Mouse (Mus musculus) liver, embryonic 16.5 days (tissue): ENCODE data around the gene Dgkq. TPM values are rescaled to one million over a fixed set of nuclear protein-coding genes. Genes with fewer than 3 reads are reported as not detected.
A peak's percentile ranks its signal among the peaks of the same experiment; 100 is the strongest.

Source experiments
- ATAC-seq: fragments of 200-750 bp; cut with Nextera tagmentation; 2 replicates; pipeline ENCODE4 v1.8.0; 2017; ENCODE audit warnings: low read depth, mild to moderate bottlenecking, moderate number of reproducible peaks, moderate library complexity
- H3K27ac ChIP-seq: fragments of 300-500 bp; sonication (generic); 2 replicates; pipeline ENCODE4 v1.5.1; 2014; ENCODE audit warnings: mild to moderate bottlenecking, low read length
- H3K27me3 ChIP-seq: fragments of 300-500 bp; sonication (generic); 2 replicates; pipeline ENCODE4 v1.6.1; 2014; ENCODE audit warnings: low read depth, low read length, mixed read lengths; ENCODE audit not compliant: control insufficient read depth, insufficient read depth
- H3K36me3 ChIP-seq: fragments of 300-500 bp; sonication (generic); 2 replicates; pipeline ENCODE4 v1.6.1; 2014; ENCODE audit warnings: mild to moderate bottlenecking; ENCODE audit not compliant: control insufficient read depth, insufficient read depth
- H3K4me1 ChIP-seq: fragments of 300-500 bp; sonication (generic); 2 replicates; pipeline ENCODE4 v1.6.1; 2014; ENCODE audit warnings: low read depth, low read length, mixed read lengths; ENCODE audit not compliant: control insufficient read depth
- H3K4me2 ChIP-seq: fragments of 300-500 bp; sonication (generic); 2 replicates; pipeline ENCODE4 v1.6.1; 2014; ENCODE audit warnings: low read depth, low read length, mixed read lengths
- H3K4me3 ChIP-seq: fragments of 300-500 bp; sonication (generic); 2 replicates; pipeline ENCODE4 v1.5.1; 2014; ENCODE audit warnings: low read depth, mild to moderate bottlenecking, low read length
- H3K9ac ChIP-seq: fragments of 300-500 bp; sonication (generic); 2 replicates; pipeline ENCODE4 v1.6.1; 2014; ENCODE audit warnings: low read depth, low read length
- H3K9me3 ChIP-seq: fragments of 300-500 bp; sonication (generic); replicated peaks from 2 replicates; pipeline ENCODE4 v1.6.1; 2016; ENCODE audit warnings: low read length; ENCODE audit not compliant: control insufficient read depth
- WGBS: fragments of 180-500 bp; shearing (Covaris S2); extraction: QIAGEN DNeasy Blood & Tissue Kit; methylation state at CpG from one replicate; pipeline ENCODE4 v1.1.7; 2014; ENCODE audit not compliant: insufficient replicate concordance; 5-methylcytosine and 5-hydroxymethylcytosine counted together
- polyA plus RNA-seq: library from polyadenylated mRNA; unstranded; fragments of >200 nt; fragmentation: Nextera tagmentation; extraction: Ambion mirVana; gene quantifications from 2 replicates; pipeline ENCODE4 v1.2.1, GENCODE M21; 2015

The Dgkq gene
- polyA plus RNA-seq, 1 experiment from 2014 or later: 3.4 TPM

GRCm38 (mm10) chr5:108651823-108652222 lies 17.6 kb downstream of the Dgkq start:
- Histone ChIP-seq H3K36me3 (peaks cover 21% of the 10 kb centered on the region), H3K27ac (no peak overlapping the region), H3K9me3 (no peaks in the 10 kb centered on the region), H3K9ac (no peak overlapping the region), H3K4me3 (no peak overlapping the region), H3K4me2 (no peak overlapping the region), H3K4me1 (no peaks in the 10 kb centered on the region), H3K27me3 (no peaks in the 10 kb centered on the region)
- peak; percentile 64 for ATAC-seq
- WGBS: 55% methylated on average over 1 of the region's 1 CpGs

GRCm38 (mm10) chr5:108651136-108651720 lies 18.2 kb downstream of the Dgkq start:
- H3K4me1 ChIP-seq: no peaks in the 10 kb centered on the region
- no peak overlapping the region for H3K4me2 ChIP-seq
- no peaks in the 10 kb centered on the region for H3K27me3 ChIP-seq
- H3K36me3 ChIP-seq: peaks cover 21% of the 10 kb centered on the region
- WGBS: 70% methylated on average over 5 of the region's 5 CpGs
- no peak overlapping the region for H3K9ac ChIP-seq
- no peak for ATAC-seq
- H3K9me3 ChIP-seq: no peaks in the 10 kb centered on the region
- no peak overlapping the region for H3K27ac ChIP-seq
- no peak overlapping the region for H3K4me3 ChIP-seq

- Histone ChIP-seq H3K4me3 (no peak overlapping the region), H3K4me2 (no peak overlapping the region), H3K4me1 (no peaks in the 10 kb centered on the region), H3K27ac (no peak overlapping the region), H3K9ac (no peak overlapping the region), H3K9me3 (no peaks in the 10 kb centered on the region), H3K36me3 (peaks cover 22% of the 10 kb centered on the region), H3K27me3 (no peaks in the 10 kb centered on the region)
- ATAC-seq: no peak
- WGBS: 74% methylated on average over 7 of the region's 7 CpGs
Observed at GRCm38 (mm10) chr5:108650341-108650740, 19.1 kb downstream of the Dgkq start.

GRCm38 (mm10) chr5:108648937-108649576 lies 20.4 kb downstream of the Dgkq start:
- Histone ChIP-seq H3K4me2 (no peak overlapping the region), H3K36me3 (peaks cover 15% of the 10 kb centered on the region), H3K27me3 (no peaks in the 10 kb centered on the region), H3K9ac (no peak overlapping the region), H3K4me3 (no peak overlapping the region), H3K4me1 (no peaks in the 10 kb centered on the region), H3K27ac (no peak overlapping the region), H3K9me3 (no peaks in the 10 kb centered on the region)
- WGBS: 81% methylated on average over 11 of the region's 11 CpGs
- ATAC-seq: no peak

- ATAC-seq: no peak
- Histone ChIP-seq H3K9me3 (no peaks in the 10 kb centered on the region), H3K4me3 (no peak overlapping the region), H3K36me3 (peaks cover 6% of the 10 kb centered on the region; the same call in 1 of the 2 replicates), H3K27me3 (no peaks in the 10 kb centered on the region), H3K4me1 (no peaks in the 10 kb centered on the region; the same call in 1 of the 2 replicates), H3K4me2 (no peak overlapping the region), H3K27ac (no peak overlapping the region), H3K9ac (no peak overlapping the region)
- WGBS: 74% methylated on average over 2 of the region's 2 CpGs
Observed at GRCm38 (mm10) chr5:108647820-108648465, 21.5 kb downstream of the Dgkq start.

GRCm38 (mm10) chr5:108647311-108647710 lies 22.2 kb downstream of the Dgkq start:
- Histone ChIP-seq H3K36me3 (peaks cover 5% of the 10 kb centered on the region; the same call in 1 of the 2 replicates), H3K27me3 (no peaks in the 10 kb centered on the region), H3K4me3 (no peak overlapping the region), H3K4me2 (no peak overlapping the region), H3K4me1 (no peaks in the 10 kb centered on the region; the same call in 1 of the 2 replicates), H3K27ac (no peak overlapping the region), H3K9ac (no peak overlapping the region), H3K9me3 (no peaks in the 10 kb centered on the region)
- 75% methylated on average over 2 of the region's 2 CpGs for whole genome bisulfite sequencing
- no peak for ATAC-seq

GRCm38 (mm10) chr5:108646343-108646660 lies 23.2 kb downstream of the Dgkq start:
- no peak overlapping the region for H3K9ac ChIP-seq
- H3K36me3 ChIP-seq: peaks cover 4% of the 10 kb centered on the region; the same call in 1 of the 2 replicates
- H3K4me3 ChIP-seq: no peak overlapping the region
- ATAC-seq: no peak
- no peaks in the 10 kb centered on the region for H3K27me3 ChIP-seq
- WGBS: 75% methylated on average over 3 of the region's 3 CpGs
- H3K27ac ChIP-seq: no peak overlapping the region
- no peaks in the 10 kb centered on the region; the same call in 1 of the 2 replicates for H3K4me1 ChIP-seq
- H3K9me3 ChIP-seq: no peaks in the 10 kb centered on the region
- H3K4me2 ChIP-seq: no peak overlapping the region

- H3K9me3 ChIP-seq: no peaks in the 10 kb centered on the region
- no peaks in the 10 kb centered on the region for H3K27me3 ChIP-seq
- peaks cover 4% of the 10 kb centered on the region; the same call in 1 of the 2 replicates for H3K36me3 ChIP-seq
- no peak for ATAC-seq
- 86% methylated on average over 9 of the region's 9 CpGs for WGBS
- no peak overlapping the region for H3K27ac ChIP-seq
- H3K4me1 ChIP-seq: no peaks in the 10 kb centered on the region; the same call in 1 of the 2 replicates
- H3K9ac ChIP-seq: no peak overlapping the region
- no peak overlapping the region for H3K4me2 ChIP-seq
- no peak overlapping the region for H3K4me3 ChIP-seq
Observed at GRCm38 (mm10) chr5:108645651-108646342, 23.7 kb downstream of the Dgkq start.
